Mouse (Mus musculus): ENCODE measurements around the gene Clasp1. TPM values are rescaled to one million over a fixed set of nuclear protein-coding genes. Genes with fewer than 3 reads are reported as not detected.
A peak's percentile ranks its signal among the peaks of the same experiment; 100 is the strongest.
"Not testable (repeated sequence)": the region's sequence is repeated elsewhere in the genome, so short reads cannot be mapped to it uniquely, and the experiment has no call there.

Clasp1 gene
- total RNA-seq, 1 experiment from 2014 or later = 80.9 TPM

- no peak for ATAC-seq (ENCODE audit: extremely low read depth, insufficient number of reproducible peaks, low FRiP score, poor library complexity, severe bottlenecking)
Observed at GRCm38 (mm10) chr1:118542880-118543279, 154.0 kb downstream of the Clasp1 start.

- ATAC-seq (ENCODE audit: extremely low read depth, insufficient number of reproducible peaks, low FRiP score, poor library complexity, severe bottlenecking) = no peak
Observed at GRCm38 (mm10) chr1:118548769-118549168, 159.9 kb downstream of the Clasp1 start.

GRCm38 (mm10) chr1:118551152-118551551 is 162.3 kb downstream of the Clasp1 start:
- ATAC-seq (ENCODE audit: extremely low read depth, insufficient number of reproducible peaks, low FRiP score, poor library complexity, severe bottlenecking) = no peak

- ATAC-seq (ENCODE audit: extremely low read depth, insufficient number of reproducible peaks, low FRiP score, poor library complexity, severe bottlenecking) = no peak
Observed at GRCm38 (mm10) chr1:118552071-118552470, 163.2 kb downstream of the Clasp1 start.

- no peak for ATAC-seq (ENCODE audit: extremely low read depth, insufficient number of reproducible peaks, low FRiP score, poor library complexity, severe bottlenecking)
Observed at GRCm38 (mm10) chr1:118553045-118553444, 164.2 kb downstream of the Clasp1 start.

- ATAC-seq (ENCODE audit: extremely low read depth, insufficient number of reproducible peaks, low FRiP score, poor library complexity, severe bottlenecking) = no peak
Observed at GRCm38 (mm10) chr1:118553451-118553850, 164.6 kb downstream of the Clasp1 start.

- ATAC-seq (ENCODE audit: extremely low read depth, insufficient number of reproducible peaks, low FRiP score, poor library complexity, severe bottlenecking) = no peak
Observed at GRCm38 (mm10) chr1:118554961-118555360, 166.1 kb downstream of the Clasp1 start.

GRCm38 (mm10) chr1:118559716-118560115 is 170.9 kb downstream of the Clasp1 start:
- no peak for ATAC-seq (ENCODE audit: extremely low read depth, insufficient number of reproducible peaks, low FRiP score, poor library complexity, severe bottlenecking)

GRCm38 (mm10) chr1:118564561-118564960 is 175.7 kb downstream of the Clasp1 start:
- ATAC-seq (ENCODE audit: extremely low read depth, insufficient number of reproducible peaks, low FRiP score, poor library complexity, severe bottlenecking) = no peak

GRCm38 (mm10) chr1:118567659-118568058 is 178.8 kb downstream of the Clasp1 start:
- ATAC-seq (ENCODE audit: extremely low read depth, insufficient number of reproducible peaks, low FRiP score, poor library complexity, severe bottlenecking) = no peak

GRCm38 (mm10) chr1:118580174-118580702 is 191.4 kb downstream of the Clasp1 start:
- no peak for ATAC-seq (ENCODE audit: extremely low read depth, insufficient number of reproducible peaks, low FRiP score, poor library complexity, severe bottlenecking)

- peak; percentile 3; the same call in 1 of the 2 replicates for ATAC-seq (ENCODE audit: extremely low read depth, insufficient number of reproducible peaks, low FRiP score, poor library complexity, severe bottlenecking)
Observed at GRCm38 (mm10) chr1:118581179-118581578, 192.3 kb downstream of the Clasp1 start.

GRCm38 (mm10) chr1:118589721-118590120 is 200.9 kb downstream of the Clasp1 start:
- no peak for ATAC-seq (ENCODE audit: extremely low read depth, insufficient number of reproducible peaks, low FRiP score, poor library complexity, severe bottlenecking)

- ATAC-seq (ENCODE audit: extremely low read depth, insufficient number of reproducible peaks, low FRiP score, poor library complexity, severe bottlenecking) = no peak
Observed at GRCm38 (mm10) chr1:118592933-118593332, 204.1 kb downstream of the Clasp1 start.

- ATAC-seq (ENCODE audit: extremely low read depth, insufficient number of reproducible peaks, low FRiP score, poor library complexity, severe bottlenecking) = no peak
Observed at GRCm38 (mm10) chr1:118595395-118595794, 206.5 kb downstream of the Clasp1 start.

- ATAC-seq (ENCODE audit: extremely low read depth, insufficient number of reproducible peaks, low FRiP score, poor library complexity, severe bottlenecking) = no peak
Observed at GRCm38 (mm10) chr1:118597475-118598213, 208.8 kb downstream of the Clasp1 start.

- ATAC-seq (ENCODE audit: extremely low read depth, insufficient number of reproducible peaks, low FRiP score, poor library complexity, severe bottlenecking) = no peak
Observed at GRCm38 (mm10) chr1:118598339-118598738, 209.5 kb downstream of the Clasp1 start.

GRCm38 (mm10) chr1:118613631-118614183 is 224.8 kb downstream of the Clasp1 start:
- ATAC-seq (ENCODE audit: extremely low read depth, insufficient number of reproducible peaks, low FRiP score, poor library complexity, severe bottlenecking) = no peak

GRCm38 (mm10) chr1:118621055-118621454 is 232.2 kb downstream of the Clasp1 start:
- not testable (repeated sequence) for ATAC-seq (ENCODE audit: extremely low read depth, insufficient number of reproducible peaks, low FRiP score, poor library complexity, severe bottlenecking)

GRCm38 (mm10) chr1:118622857-118623256 is 234.0 kb downstream of the Clasp1 start:
- no peak for ATAC-seq (ENCODE audit: extremely low read depth, insufficient number of reproducible peaks, low FRiP score, poor library complexity, severe bottlenecking)
